Mouse (Mus musculus) adrenal gland, postnatal 4 days (tissue): ENCODE data around the gene Ms4a2. TPM values are rescaled to one million over a fixed set of nuclear protein-coding genes. Genes with fewer than 3 reads are reported as not detected.

Experiments used
- DNase-seq, 2 experiments: peaks; one replicate each; pipeline ENCODE4 v3.0.0; 2021 to 2022; ENCODE audit warnings: low spot score in 2 of 2, mixed read lengths in 2 of 2
- total RNA-seq, 2 experiments: library from RNA; stranded (reverse); gene quantifications; 2 replicates each; pipeline ENCODE4 v1.2.3; 2021

Ms4a2 gene
- total RNA-seq, 2 experiments from 2014 or later, result 0.20 to 0.98 TPM

DNA sequence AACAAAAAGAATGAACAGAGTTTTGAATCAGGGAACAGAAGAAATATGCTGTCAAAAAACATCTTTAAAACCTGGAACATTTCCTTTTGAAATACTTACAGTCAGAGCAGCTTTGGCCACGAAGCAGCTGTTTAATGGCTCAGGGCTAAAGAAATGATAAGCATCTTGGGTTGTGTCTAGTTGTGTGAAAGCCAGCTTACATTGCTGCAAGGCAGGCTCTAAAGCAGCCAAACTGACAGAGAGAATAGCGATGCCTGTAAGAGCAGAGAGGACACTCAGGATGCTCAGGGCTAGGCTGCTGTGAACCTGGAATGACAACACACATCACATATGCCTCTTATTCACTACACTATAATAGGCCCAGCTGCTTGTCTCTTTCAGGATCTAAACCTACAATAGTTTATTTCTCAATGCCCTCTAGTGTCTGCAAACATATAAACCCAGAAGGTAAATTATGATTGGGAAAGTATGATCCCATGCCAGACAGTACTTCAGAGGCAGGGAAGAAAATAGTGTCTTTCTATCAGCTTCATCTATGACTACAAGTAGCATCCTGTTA lies 33.5 kb downstream of the Ms4a2 start:
- DNase-seq, result no peak

DNA sequence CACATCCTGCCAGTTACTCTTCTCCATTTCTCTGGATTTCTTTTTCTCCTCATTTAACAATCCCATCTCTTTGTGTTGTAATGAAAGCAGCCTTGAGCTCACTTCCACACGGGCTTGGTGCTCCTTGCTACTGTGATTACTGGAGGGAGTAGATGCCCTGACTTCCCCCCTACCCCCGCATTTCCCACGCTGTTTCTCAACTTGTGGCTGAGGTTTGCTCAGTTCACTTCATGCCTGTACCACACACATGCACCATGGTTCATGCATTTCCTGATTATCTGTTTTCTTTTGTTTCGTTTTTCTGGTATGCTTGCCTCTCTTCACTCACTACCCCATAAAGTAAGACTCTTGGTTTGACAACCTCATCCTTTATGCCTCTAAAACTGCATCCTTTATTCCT lies 34.3 kb downstream of the Ms4a2 start:
- no peak for DNase-seq

DNA sequence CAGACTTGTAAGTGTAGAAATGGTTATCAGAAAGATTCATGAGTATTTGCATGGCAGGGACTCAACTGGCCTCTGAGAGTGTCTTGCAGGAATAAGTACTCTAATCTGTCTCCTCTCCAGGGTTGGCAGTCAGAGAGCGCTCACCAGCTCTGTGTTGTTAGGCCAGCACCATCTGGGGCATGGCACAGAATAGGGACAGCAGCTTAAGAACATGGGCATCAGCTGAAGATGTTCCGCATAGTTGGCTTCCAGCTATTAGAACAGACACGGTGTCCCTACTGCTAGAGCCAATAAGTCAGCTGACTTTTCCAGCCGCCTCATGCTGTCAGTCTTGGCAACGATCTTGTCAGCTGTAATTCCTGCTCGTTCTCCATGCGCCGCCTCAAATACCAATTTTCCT lies 48.6 kb downstream of the Ms4a2 start:
- DNase-seq, result no peak

Other genes starting within 250 kb of the Ms4a2 start
- 1 to 10 TPM; 5.4 to 6.5 TPM for gene Ms4a4a, start 248.2 kb downstream of the Ms4a2 start, total RNA-seq
- gene Ms4a4c, start 218.9 kb downstream of the Ms4a2 start, total RNA-seq, result not detected
- 1 to 10 TPM in 1 of 2 experiments, under 1 TPM in 1; 0.71 to 1.6 TPM for gene Ms4a4b, start 180.2 kb downstream of the Ms4a2 start, total RNA-seq
- gene Ms4a6c, start 154.4 kb downstream of the Ms4a2 start, total RNA-seq, result 10 to 100 TPM; 10.2 to 10.3 TPM
- gene Gm8369, start 137.8 kb downstream of the Ms4a2 start, total RNA-seq, result not detected
- gene Ms4a6b, start 107.2 kb downstream of the Ms4a2 start, total RNA-seq, result 1 to 10 TPM; 4.4 to 5.5 TPM
- under 1 TPM; 0.39 to 0.68 TPM for gene Ms4a4d, start 86.9 kb downstream of the Ms4a2 start, total RNA-seq
- 1 to 10 TPM; 3.7 to 4.4 TPM for gene Ms4a6d, start 18.9 kb downstream of the Ms4a2 start, total RNA-seq
- gene Ms4a3, start 17.1 kb upstream of the Ms4a2 start, total RNA-seq, result 1 to 10 TPM in 1 of 2 experiments, under 1 TPM in 1; 0.53 to 1.2 TPM
- gene Oosp2, start 36.8 kb upstream of the Ms4a2 start, total RNA-seq, result not detected
- under 1 TPM in 1 of 2 experiments, not detected in 1; 0.96 TPM for gene Oosp1, start 67.4 kb upstream of the Ms4a2 start, total RNA-seq
- not detected for gene Oosp3, start 73.3 kb upstream of the Ms4a2 start, total RNA-seq
- not detected for gene Gif, start 123.8 kb upstream of the Ms4a2 start, total RNA-seq
- 10 to 100 TPM; 48.8 to 53.8 TPM for gene Mrpl16, start 146.7 kb upstream of the Ms4a2 start, total RNA-seq
- gene Stx3, start 195.7 kb upstream of the Ms4a2 start, total RNA-seq, result 10 to 100 TPM in 1 of 2 experiments, 1 to 10 TPM in 1; 7.9 to 12.2 TPM
- not detected for gene Olfr1417, start 215.5 kb upstream of the Ms4a2 start, total RNA-seq
- gene Olfr1418, start 237.3 kb upstream of the Ms4a2 start, total RNA-seq, result not detected